Mouse (Mus musculus) thymus, adult 2 months (tissue): Measurements from ENCODE around the gene Rtp2.

Source experiments
- CTCF ChIP-seq: fragments of 200-500 bp; IDR thresholded peaks from 2 replicates; pipeline ENCODE4 v1.5.1; 2012; ENCODE audit warnings: mild to moderate bottlenecking, control low read depth, low read length, moderate library complexity, borderline replicate concordance; ENCODE audit not compliant: control insufficient read depth, poor library complexity, insufficient read depth; ENCODE audit errors: extremely low read depth
- POLR2A ChIP-seq: fragments of 200-500 bp; IDR thresholded peaks from 2 replicates; pipeline ENCODE4 v1.6.1; 2012; ENCODE audit warnings: mild to moderate bottlenecking, low read length, control low read depth, moderate library complexity; ENCODE audit not compliant: control insufficient read depth, poor library complexity, insufficient read depth; ENCODE audit errors: extremely low read depth

- no peak for TF ChIP-seq CTCF
- TF ChIP-seq POLR2A, result no peak
Measured at GRCm38 (mm10) chr16:23897984-23898586, 34.1 kb downstream of the Rtp2 start.
